Mouse (Mus musculus) CD4-positive, CD25-positive, alpha-beta regulatory T cell, adult 2 months (primary cell): ENCODE measurements around the gene Rsph6a.

Source experiments
- DNase-seq: peaks from one replicate; pipeline ENCODE4 v3.0.0-alpha.2; 2012; ENCODE audit warnings: low read depth, low spot score

The Rsph6a gene

GRCm38 (mm10) chr7:19098811-19099210, 44.3 kb downstream of the Rsph6a start:
- DNase-seq: no peak

- no peak for DNase-seq
Measured at GRCm38 (mm10) chr7:19100290-19100689, 45.8 kb downstream of the Rsph6a start.

GRCm38 (mm10) chr7:19103741-19104140, 49.3 kb downstream of the Rsph6a start:
- no peak for DNase-seq

- no peak for DNase-seq
Measured at GRCm38 (mm10) chr7:19104486-19104885, 50.0 kb downstream of the Rsph6a start.

- DNase-seq: no peak
Measured at GRCm38 (mm10) chr7:19107436-19107835, 52.9 kb downstream of the Rsph6a start.

- DNase-seq: no peak
Measured at GRCm38 (mm10) chr7:19109565-19109964, 55.1 kb downstream of the Rsph6a start.

GRCm38 (mm10) chr7:19118028-19118771, 63.7 kb downstream of the Rsph6a start, which contains the start of gene Gm4969:
Gene Gm4969 (minus strand): TSS chr7:19118368.
- peak; percentile 66 for DNase-seq

GRCm38 (mm10) chr7:19119083-19119482, 64.6 kb downstream of the Rsph6a start:
- no peak for DNase-seq

- peak; percentile 96 for DNase-seq
Measured at GRCm38 (mm10) chr7:19119631-19120429, 65.3 kb downstream of the Rsph6a start, which contains the start of gene Fbxo46. Gene Fbxo46 (plus strand): TSS chr7:19119859.

- no peak for DNase-seq
Measured at GRCm38 (mm10) chr7:19121686-19122085, 67.2 kb downstream of the Rsph6a start.
